Mouse (Mus musculus) hematopoietic stem cell, adult 5-6 weeks (primary cell): ENCODE results near the gene Aamp. TPM values are rescaled to one million over a fixed set of nuclear protein-coding genes. Genes with fewer than 3 reads are reported as not detected.

Source experiments
- ATAC-seq, 2 experiments: fragments of 125-278 bp in 1 of 2; replicated peaks in 1 of 2; 2 replicates each; pipeline ENCODE4 v1.8.0; 2016 to 2017; ENCODE audit warnings: inconsistent platforms in 2 of 2, mild to moderate bottlenecking in 2 of 2, moderate number of reproducible peaks in 2 of 2, low read depth in 1 of 2, moderate TSS enrichment in 1 of 2; ENCODE audit not compliant: low FRiP score in 2 of 2, poor library complexity in 2 of 2, severe bottlenecking in 2 of 2, insufficient read depth in 1 of 2, low TSS enrichment in 1 of 2
- total RNA-seq: library from RNA; stranded (forward); fragments of 172-1452, 232-1000 nt; gene quantifications from 2 replicates; pipeline ENCODE4 v1.2.3, GENCODE M21; 2017

Gene Aamp
- total RNA-seq, 1 experiment from 2014 or later, result 150 TPM

- ATAC-seq, result no peak; a peak in 1 of 4 replicates
Observed at GRCm38 (mm10) chr1:74304339-74304790, 19.8 kb upstream of the Aamp start.

GRCm38 (mm10) chr1:74303509-74304338, 19.2 kb upstream of the Aamp start:
- peak; percentile 54 to 74 for ATAC-seq

- no peak for ATAC-seq
Observed at GRCm38 (mm10) chr1:74302835-74303234, 18.3 kb upstream of the Aamp start.

GRCm38 (mm10) chr1:74302229-74302628, 17.7 kb upstream of the Aamp start:
- no peak for ATAC-seq

- no peak for ATAC-seq
Observed at GRCm38 (mm10) chr1:74300347-74301110, 16.0 kb upstream of the Aamp start.

GRCm38 (mm10) chr1:74298996-74299395, 14.5 kb upstream of the Aamp start:
- ATAC-seq, result no peak

GRCm38 (mm10) chr1:74298157-74298750, 13.7 kb upstream of the Aamp start:
- no peak for ATAC-seq

GRCm38 (mm10) chr1:74297269-74297668, 12.7 kb upstream of the Aamp start:
- ATAC-seq, result no peak

- ATAC-seq, result no peak
Observed at GRCm38 (mm10) chr1:74296477-74296876, 11.9 kb upstream of the Aamp start.

GRCm38 (mm10) chr1:74295456-74296171, 11.1 kb upstream of the Aamp start:
- peak; percentile 75 to 76 for ATAC-seq

GRCm38 (mm10) chr1:74294733-74295455, 10.4 kb upstream of the Aamp start:
- ATAC-seq, result no peak

- no peak for ATAC-seq
Observed at GRCm38 (mm10) chr1:74294090-74294643, 9.6 kb upstream of the Aamp start.

GRCm38 (mm10) chr1:74293306-74293960, 8.9 kb upstream of the Aamp start:
- ATAC-seq, result no peak

- no peak for ATAC-seq
Observed at GRCm38 (mm10) chr1:74292331-74293020, 7.9 kb upstream of the Aamp start.

- ATAC-seq, result no peak
Observed at GRCm38 (mm10) chr1:74290141-74290540, 5.6 kb upstream of the Aamp start.

GRCm38 (mm10) chr1:74289740-74290139, 5.2 kb upstream of the Aamp start:
- no peak for ATAC-seq
